Mouse (Mus musculus) stomach, embryonic 16.5 days (tissue): ENCODE measurements at regions not wholly inside any gene's neighbourhood (a gene's known extent, or its start where the extent isn't known, plus 50 kb on each side); places are given as distances from the start of the nearest gene placed in this dataset.
A peak's percentile ranks its signal among the peaks of the same experiment; 100 is the strongest.

Source experiments
- ATAC-seq: fragments of 200-750 bp; cut with Nextera tagmentation; 2 replicates; pipeline ENCODE4 v1.8.0; 2017; ENCODE audit warnings: moderate number of reproducible peaks, moderate TSS enrichment; ENCODE audit not compliant: insufficient read depth, low FRiP score
- H3K27ac ChIP-seq: fragments of 300-500 bp; sonication (generic); 2 replicates; pipeline ENCODE4 v1.5.1; 2014; ENCODE audit warnings: low read length
- H3K27me3 ChIP-seq: fragments of 300-500 bp; sonication (generic); 2 replicates; pipeline ENCODE4 v1.6.1; 2014; ENCODE audit warnings: low read length, control low read depth, mixed read lengths; ENCODE audit not compliant: control insufficient read depth, insufficient read depth
- H3K36me3 ChIP-seq: fragments of 300-500 bp; sonication (generic); 2 replicates; pipeline ENCODE4 v1.6.1; 2014; ENCODE audit warnings: low read length; ENCODE audit not compliant: control insufficient read depth, insufficient read depth
- H3K4me1 ChIP-seq: fragments of 300-500 bp; sonication (generic); 2 replicates; pipeline ENCODE4 v1.6.1; 2014; ENCODE audit warnings: low read length, control low read depth, mixed read lengths; ENCODE audit not compliant: control insufficient read depth, insufficient read depth
- H3K4me2 ChIP-seq: fragments of 300-500 bp; sonication (generic); 2 replicates; pipeline ENCODE4 v1.6.1; 2014; ENCODE audit warnings: low read depth, low read length, mixed read lengths
- H3K4me3 ChIP-seq: fragments of 300-500 bp; sonication (generic); replicated peaks from 2 replicates; pipeline ENCODE4 v1.5.1; 2014; ENCODE audit warnings: mild to moderate bottlenecking, low read length
- H3K9ac ChIP-seq: fragments of 300-500 bp; sonication (generic); 2 replicates; pipeline ENCODE4 v1.6.1; 2014; ENCODE audit warnings: low read length
- H3K9me3 ChIP-seq: fragments of 300-500 bp; sonication (generic); replicated peaks from 2 replicates; pipeline ENCODE4 v1.6.1; 2016; ENCODE audit warnings: low read length, control low read depth; ENCODE audit not compliant: control insufficient read depth
- WGBS: fragments of 180-500 bp; shearing (Covaris S2); extraction: QIAGEN DNeasy Blood & Tissue Kit; methylation state at CpG from one replicate; pipeline ENCODE4 v1.1.7; 2014; 5-methylcytosine and 5-hydroxymethylcytosine counted together

- no peak overlapping the region for H3K4me2 ChIP-seq
- peaks cover 7% of the 10 kb centered on the region; the same call in 1 of the 2 replicates for H3K4me1 ChIP-seq
- 88% methylated on average over 6 of the region's 6 CpGs for WGBS
- no peak overlapping the region for H3K27ac ChIP-seq
- ATAC-seq = no peak
- H3K9me3 ChIP-seq = no peaks in the 10 kb centered on the region
- no peaks in the 10 kb centered on the region for H3K27me3 ChIP-seq
- H3K36me3 ChIP-seq = no peaks in the 10 kb centered on the region
- H3K4me3 ChIP-seq = no peak overlapping the region
- no peak overlapping the region for H3K9ac ChIP-seq
These were observed 458.6 kb downstream of the Cd83 start for GRCm38 (mm10) chr13:44243211-44243610.

DNA sequence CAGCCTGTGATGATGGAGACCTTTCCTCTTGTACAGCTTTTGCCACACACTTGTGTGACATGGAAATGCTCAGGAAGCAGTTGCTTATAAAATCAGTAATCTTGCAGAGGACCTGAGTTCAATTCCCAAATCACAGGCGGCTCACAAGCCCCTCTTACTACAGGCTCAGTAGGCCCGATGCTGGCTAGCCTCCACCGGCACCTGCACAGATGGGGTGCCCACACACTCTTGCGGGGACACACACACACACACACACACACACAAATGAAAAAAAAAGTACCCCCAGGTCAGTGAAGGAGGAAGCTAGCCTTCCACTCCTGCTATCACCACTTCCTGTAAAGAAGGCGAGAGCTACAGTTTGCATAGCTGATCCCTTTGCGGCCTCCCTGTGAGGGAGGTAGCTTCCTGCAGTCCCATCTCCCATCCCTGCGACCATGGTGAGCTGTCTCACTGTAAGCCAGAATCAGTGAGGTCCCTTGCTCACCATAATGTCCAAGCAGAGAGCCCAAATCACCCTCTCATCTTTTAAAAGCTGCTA is 462.2 kb downstream of the Cd83 start:
- H3K27ac ChIP-seq = no peak overlapping the region

GRCm38 (mm10) chr13:44247861-44248260 is 463.3 kb downstream of the Cd83 start:
- Histone ChIP-seq H3K27me3 (no peaks in the 10 kb centered on the region), H3K36me3 (no peaks in the 10 kb centered on the region), H3K27ac (peak overlapping the region; percentile 62), H3K4me3 (no peak overlapping the region), H3K4me2 (no peak overlapping the region), H3K4me1 (peaks cover 8% of the 10 kb centered on the region; the same call in 1 of the 2 replicates), H3K9ac (no peak overlapping the region), H3K9me3 (no peaks in the 10 kb centered on the region)
- 52% methylated on average over 11 of the region's 11 CpGs for WGBS
- ATAC-seq = no peak; the same call in 1 of the 2 replicates

More for the DNA sequence above, 462.2 kb downstream of the Cd83 start:
- WGBS = 80% methylated on average over 7 of the region's 7 CpGs
- Histone ChIP-seq H3K4me2 (no peak overlapping the region), H3K27me3 (no peaks in the 10 kb centered on the region), H3K9me3 (no peaks in the 10 kb centered on the region), H3K4me1 (peaks cover 8% of the 10 kb centered on the region; the same call in 1 of the 2 replicates), H3K4me3 (no peak overlapping the region), H3K36me3 (no peaks in the 10 kb centered on the region), H3K9ac (no peak overlapping the region)
- ATAC-seq = no peak

GRCm38 (mm10) chr13:44248401-44248800 is 463.8 kb downstream of the Cd83 start:
- Histone ChIP-seq H3K9me3 (no peaks in the 10 kb centered on the region), H3K27ac (peak overlapping the region; percentile 62), H3K4me2 (no peak overlapping the region), H3K36me3 (no peaks in the 10 kb centered on the region), H3K27me3 (no peaks in the 10 kb centered on the region), H3K4me1 (peaks cover 8% of the 10 kb centered on the region; the same call in 1 of the 2 replicates), H3K4me3 (no peak overlapping the region), H3K9ac (no peak overlapping the region)
- peak; percentile 47 for ATAC-seq
- 16% methylated on average over 8 of the region's 8 CpGs for WGBS

GRCm38 (mm10) chr13:44249119-44249518 is 464.5 kb downstream of the Cd83 start:
- 65% methylated on average over 2 of the region's 2 CpGs for whole genome bisulfite sequencing
- Histone ChIP-seq H3K36me3 (no peaks in the 10 kb centered on the region), H3K27me3 (no peaks in the 10 kb centered on the region), H3K4me2 (no peak overlapping the region), H3K9me3 (no peaks in the 10 kb centered on the region), H3K4me3 (no peak overlapping the region), H3K9ac (no peak overlapping the region), H3K4me1 (peaks cover 8% of the 10 kb centered on the region; the same call in 1 of the 2 replicates), H3K27ac (no peak overlapping the region)
- ATAC-seq = no peak

- Histone ChIP-seq H3K4me1 (peaks cover 8% of the 10 kb centered on the region; the same call in 1 of the 2 replicates), H3K9me3 (no peaks in the 10 kb centered on the region), H3K4me3 (no peak overlapping the region), H3K27me3 (no peaks in the 10 kb centered on the region), H3K9ac (no peak overlapping the region), H3K36me3 (no peaks in the 10 kb centered on the region), H3K27ac (no peak overlapping the region), H3K4me2 (no peak overlapping the region)
- ATAC-seq = no peak
- WGBS = 82% methylated on average over 11 of the region's 11 CpGs
These were observed 466.1 kb downstream of the Cd83 start for GRCm38 (mm10) chr13:44250474-44251201.

DNA sequence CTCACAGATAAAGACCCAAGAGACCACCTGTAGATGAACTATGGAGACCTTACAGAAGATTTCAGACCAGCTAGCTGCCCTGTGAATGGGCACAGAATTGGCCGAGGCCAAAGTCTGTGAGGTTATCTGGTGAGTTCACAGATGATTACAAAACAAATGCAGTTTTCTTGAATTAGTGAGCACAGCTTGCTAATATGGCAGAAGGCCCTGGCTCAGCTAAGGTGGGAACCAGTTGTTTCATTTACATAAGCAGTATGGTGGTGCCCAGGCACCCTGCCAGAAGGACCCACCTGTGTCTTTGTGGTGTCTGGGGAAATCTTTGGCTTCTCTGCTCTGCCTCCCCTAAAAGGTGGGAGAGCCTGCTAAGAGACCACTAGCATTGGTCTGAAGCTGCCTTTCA is 466.9 kb downstream of the Cd83 start:
- Histone ChIP-seq H3K4me1 (peaks cover 8% of the 10 kb centered on the region; the same call in 1 of the 2 replicates), H3K27me3 (no peaks in the 10 kb centered on the region), H3K9ac (no peak overlapping the region), H3K4me2 (no peak overlapping the region), H3K36me3 (no peaks in the 10 kb centered on the region), H3K4me3 (no peak overlapping the region), H3K9me3 (no peaks in the 10 kb centered on the region), H3K27ac (no peak overlapping the region)
- WGBS = 77% methylated on average over 1 of the region's 1 CpGs
- no peak for ATAC-seq

DNA sequence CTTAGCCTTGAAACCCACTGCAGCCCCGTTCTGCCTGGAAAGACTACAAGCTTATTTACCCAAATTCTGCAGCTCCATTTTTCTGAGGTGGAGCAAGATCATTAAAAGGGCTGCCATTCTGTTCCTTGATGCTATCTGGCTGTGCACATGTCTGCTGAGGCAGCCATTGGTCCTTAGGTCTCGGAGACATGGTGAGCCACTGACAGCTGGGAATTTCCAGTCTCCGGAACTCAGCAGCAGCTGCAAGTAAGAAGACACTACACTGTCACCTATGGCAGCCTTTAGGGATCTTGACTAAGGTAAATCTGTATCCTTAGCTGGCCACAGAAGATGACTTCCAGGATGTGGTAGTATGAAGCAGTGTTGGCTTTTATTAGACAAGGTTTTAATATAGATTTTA is 467.9 kb downstream of the Cd83 start:
- 80% methylated on average over 3 of the region's 3 CpGs for WGBS
- ATAC-seq = no peak

GRCm38 (mm10) chr13:44258422-44258821 is 470.9 kb upstream of the Jarid2 start:
- Histone ChIP-seq H3K27me3 (no peaks in the 10 kb centered on the region), H3K9ac (no peak overlapping the region), H3K36me3 (no peaks in the 10 kb centered on the region), H3K4me1 (peaks cover 6% of the 10 kb centered on the region; the same call in 1 of the 2 replicates), H3K4me3 (no peak overlapping the region), H3K27ac (no peak overlapping the region), H3K9me3 (no peaks in the 10 kb centered on the region), H3K4me2 (no peak overlapping the region)
- WGBS = 85% methylated on average over 10 of the region's 10 CpGs
- ATAC-seq = no peak

More for the DNA sequence above, 467.9 kb downstream of the Cd83 start:
- no peaks in the 10 kb centered on the region for H3K9me3 ChIP-seq
- no peak overlapping the region for H3K27ac ChIP-seq
- H3K36me3 ChIP-seq = no peaks in the 10 kb centered on the region
- H3K27me3 ChIP-seq = no peaks in the 10 kb centered on the region
- H3K9ac ChIP-seq = no peak overlapping the region
- H3K4me1 ChIP-seq = peaks cover 8% of the 10 kb centered on the region; the same call in 1 of the 2 replicates
- no peak overlapping the region for H3K4me2 ChIP-seq
- H3K4me3 ChIP-seq = no peak overlapping the region
